Mouse (Mus musculus): Measurements from ENCODE around the gene Pms2. TPM values are rescaled to one million over a fixed set of nuclear protein-coding genes. Genes with fewer than 3 reads are reported as not detected.
A peak's percentile ranks its signal among the peaks of the same experiment; 100 is the strongest.

Gene Pms2
- polyA plus RNA-seq (2015; fragmentation: Nextera tagmentation; extraction: Ambion mirVana): 31.9 and 32.9 TPM in 2 replicates

- peak within 1 kb of the TSS; percentile 68 for H3K9ac ChIP-seq
- under 1% methylated on average over 70 of the region's 70 CpGs for WGBS
- peaks cover 48% of the 10 kb centered on the region for H3K4me1 ChIP-seq
- peak within 1 kb of the TSS; percentile 89 for H3K27ac ChIP-seq
- H3K27me3 ChIP-seq: no peaks in the 10 kb centered on the region
- H3K4me2 ChIP-seq: peak within 1 kb of the TSS; percentile 80
- no peaks in the 10 kb centered on the region for H3K9me3 ChIP-seq (replicated peaks)
- peak; percentile 99 for ATAC-seq (replicated peaks; ENCODE audit: low FRiP score)
- H3K4me3 ChIP-seq (replicated peaks): peak within 1 kb of the TSS; percentile 79
- H3K36me3 ChIP-seq: peaks cover 28% of the 10 kb centered on the region
These were observed at the start of gene Pms2, which contains the start of gene Aimp2 for GRCm38 (mm10) chr5:143909417-143910400. Pms2 (plus strand) TSS chr5:143909964. Aimp2 (minus strand) TSS chr5:143909847.

GRCm38 (mm10) chr5:143871547-143872169 is 38.1 kb upstream of the Pms2 start:
- ATAC-seq (replicated peaks; ENCODE audit: low FRiP score): no peak
- H3K36me3 ChIP-seq: peaks cover 43% of the 10 kb centered on the region

GRCm38 (mm10) chr5:143874571-143874970 is 35.2 kb upstream of the Pms2 start:
- Histone ChIP-seq H3K27ac (no peak overlapping the region), H3K36me3 (peaks cover 70% of the 10 kb centered on the region), H3K4me1 (no peaks in the 10 kb centered on the region), H3K9me3 (replicated peaks) (no peaks in the 10 kb centered on the region), H3K4me3 (replicated peaks) (no peak overlapping the region), H3K27me3 (no peaks in the 10 kb centered on the region), H3K9ac (no peak overlapping the region), H3K4me2 (no peak overlapping the region)
- WGBS: 64% methylated on average over 4 of the region's 4 CpGs
- peak; percentile 58; the same call in 1 of the 2 replicates for ATAC-seq (replicated peaks; ENCODE audit: low FRiP score)

More at GRCm38 (mm10) chr5:143871547-143872169, 38.1 kb upstream of the Pms2 start:
- Histone ChIP-seq H3K9ac (no peak overlapping the region), H3K27me3 (no peaks in the 10 kb centered on the region), H3K27ac (no peak overlapping the region), H3K9me3 (replicated peaks) (no peaks in the 10 kb centered on the region), H3K4me3 (replicated peaks) (no peak overlapping the region), H3K4me2 (no peak overlapping the region), H3K4me1 (no peaks in the 10 kb centered on the region)
- 87% methylated on average over 11 of the region's 11 CpGs for WGBS

GRCm38 (mm10) chr5:143885274-143885673 is 24.5 kb upstream of the Pms2 start:
- 97% methylated on average over 3 of the region's 3 CpGs for WGBS
- ATAC-seq (replicated peaks; ENCODE audit: low FRiP score): no peak

GRCm38 (mm10) chr5:143890741-143891140 is 19.0 kb upstream of the Pms2 start:
- peaks cover 91% of the 10 kb centered on the region for H3K36me3 ChIP-seq
- WGBS: 81% methylated on average over 6 of the region's 6 CpGs
- ATAC-seq (replicated peaks; ENCODE audit: low FRiP score): no peak
- 0 out of 2 replicates have a peak, but pooled peaks cover 1% of the 10 kb centered on the region for H3K9me3 ChIP-seq (replicated peaks)
- H3K27ac ChIP-seq: no peak overlapping the region
- H3K4me2 ChIP-seq: no peak overlapping the region
- H3K9ac ChIP-seq: no peak overlapping the region
- H3K4me1 ChIP-seq: 0 out of 2 replicates have a peak, but pooled peaks cover 2% of the 10 kb centered on the region
- H3K4me3 ChIP-seq (replicated peaks): no peak overlapping the region
- no peaks in the 10 kb centered on the region for H3K27me3 ChIP-seq

More at GRCm38 (mm10) chr5:143885274-143885673, 24.5 kb upstream of the Pms2 start:
- Histone ChIP-seq H3K27me3 (no peaks in the 10 kb centered on the region), H3K4me1 (no peaks in the 10 kb centered on the region), H3K27ac (no peak overlapping the region), H3K4me2 (no peak overlapping the region), H3K4me3 (replicated peaks) (no peak overlapping the region), H3K36me3 (peaks cover 100% of the 10 kb centered on the region), H3K9me3 (replicated peaks) (0 out of 2 replicates have a peak, but pooled peaks cover 4% of the 10 kb centered on the region), H3K9ac (no peak overlapping the region)

GRCm38 (mm10) chr5:143892255-143892886 is 17.4 kb upstream of the Pms2 start:
- 0 out of 2 replicates have a peak, but pooled peaks cover 2% of the 10 kb centered on the region for H3K4me1 ChIP-seq
- no peaks in the 10 kb centered on the region for H3K27me3 ChIP-seq
- no peak for ATAC-seq (replicated peaks; ENCODE audit: low FRiP score)
- no peak overlapping the region for H3K4me3 ChIP-seq (replicated peaks)
- H3K36me3 ChIP-seq: peaks cover 86% of the 10 kb centered on the region
- WGBS: 71% methylated on average over 9 of the region's 9 CpGs
- H3K9ac ChIP-seq: no peak overlapping the region
- no peak overlapping the region for H3K4me2 ChIP-seq
- H3K9me3 ChIP-seq (replicated peaks): no peaks in the 10 kb centered on the region
- H3K27ac ChIP-seq: no peak overlapping the region

- no peaks in the 10 kb centered on the region for H3K27me3 ChIP-seq
- peaks cover 86% of the 10 kb centered on the region for H3K36me3 ChIP-seq
- H3K4me1 ChIP-seq: 0 out of 2 replicates have a peak, but pooled peaks cover 2% of the 10 kb centered on the region
- ATAC-seq (replicated peaks; ENCODE audit: low FRiP score): no peak
- H3K27ac ChIP-seq: peak overlapping the region; percentile 27; the same call in 1 of the 2 replicates
- WGBS: 68% methylated on average over 5 of the region's 5 CpGs
- H3K9ac ChIP-seq: no peak overlapping the region
- no peak overlapping the region for H3K4me2 ChIP-seq
- H3K9me3 ChIP-seq (replicated peaks): no peaks in the 10 kb centered on the region
- H3K4me3 ChIP-seq (replicated peaks): no peak overlapping the region
These were observed 16.4 kb upstream of the Pms2 start for GRCm38 (mm10) chr5:143893396-143893795.

GRCm38 (mm10) chr5:143897635-143898330 is 12.0 kb upstream of the Pms2 start, which contains the start of gene Ankrd61:
Ankrd61 (minus strand) TSS chr5:143897685.
- no peak within 1 kb of the TSS for H3K27ac ChIP-seq
- H3K4me3 ChIP-seq (replicated peaks): no peak within 1 kb of the TSS
- no peaks in the 10 kb centered on the region for H3K9me3 ChIP-seq (replicated peaks)
- H3K4me2 ChIP-seq: no peak within 1 kb of the TSS
- H3K9ac ChIP-seq: no peak within 1 kb of the TSS
- 88% methylated on average over 14 of the region's 14 CpGs for WGBS
- H3K27me3 ChIP-seq: no peaks in the 10 kb centered on the region
- ATAC-seq (replicated peaks; ENCODE audit: low FRiP score): no peak
- H3K4me1 ChIP-seq: 0 out of 2 replicates have a peak, but pooled peaks cover 2% of the 10 kb centered on the region
- H3K36me3 ChIP-seq: peaks cover 87% of the 10 kb centered on the region

- Histone ChIP-seq H3K9ac (no peak overlapping the region), H3K4me2 (no peak overlapping the region), H3K36me3 (peaks cover 90% of the 10 kb centered on the region), H3K27ac (no peak overlapping the region), H3K9me3 (replicated peaks) (no peaks in the 10 kb centered on the region), H3K4me3 (replicated peaks) (no peak overlapping the region), H3K4me1 (peaks cover 22% of the 10 kb centered on the region), H3K27me3 (no peaks in the 10 kb centered on the region)
- 71% methylated on average over 3 of the region's 3 CpGs for WGBS
- no peak for ATAC-seq (replicated peaks; ENCODE audit: low FRiP score)
These were observed 7.7 kb upstream of the Pms2 start for GRCm38 (mm10) chr5:143902111-143902510.

GRCm38 (mm10) chr5:143903813-143904212 is 6.0 kb upstream of the Pms2 start:
- no peak for ATAC-seq (replicated peaks; ENCODE audit: low FRiP score)
- Histone ChIP-seq H3K9ac (no peak overlapping the region), H3K4me3 (replicated peaks) (no peak overlapping the region), H3K9me3 (replicated peaks) (no peaks in the 10 kb centered on the region), H3K4me2 (no peak overlapping the region), H3K4me1 (peaks cover 39% of the 10 kb centered on the region), H3K27ac (no peak overlapping the region), H3K36me3 (peaks cover 73% of the 10 kb centered on the region), H3K27me3 (no peaks in the 10 kb centered on the region)
- WGBS: 83% methylated on average over 4 of the region's 4 CpGs

- H3K36me3 ChIP-seq: peaks cover 47% of the 10 kb centered on the region
These were observed 3.3 kb upstream of the Pms2 start for GRCm38 (mm10) chr5:143906429-143906828.

More at GRCm38 (mm10) chr5:143906429-143906828, 3.3 kb upstream of the Pms2 start:
- H3K4me3 ChIP-seq (replicated peaks): no peak overlapping the region
- H3K4me1 ChIP-seq: peaks cover 51% of the 10 kb centered on the region
- H3K9ac ChIP-seq: no peak overlapping the region
- 79% methylated on average over 8 of the region's 8 CpGs for WGBS
- no peak overlapping the region for H3K27ac ChIP-seq
- no peaks in the 10 kb centered on the region for H3K27me3 ChIP-seq
- no peak for ATAC-seq (replicated peaks; ENCODE audit: low FRiP score)
- no peak overlapping the region for H3K4me2 ChIP-seq
- no peaks in the 10 kb centered on the region for H3K9me3 ChIP-seq (replicated peaks)

Measured in kidney, embryonic 15.5 days (tissue).